Mouse (Mus musculus): ENCODE results near the gene Gm7876. TPM values are rescaled to one million over a fixed set of nuclear protein-coding genes. Genes with fewer than 3 reads are reported as not detected.

The Gm7876 gene
- not detected for polyA plus RNA-seq (2017; shearing (Covaris generic))

DNA sequence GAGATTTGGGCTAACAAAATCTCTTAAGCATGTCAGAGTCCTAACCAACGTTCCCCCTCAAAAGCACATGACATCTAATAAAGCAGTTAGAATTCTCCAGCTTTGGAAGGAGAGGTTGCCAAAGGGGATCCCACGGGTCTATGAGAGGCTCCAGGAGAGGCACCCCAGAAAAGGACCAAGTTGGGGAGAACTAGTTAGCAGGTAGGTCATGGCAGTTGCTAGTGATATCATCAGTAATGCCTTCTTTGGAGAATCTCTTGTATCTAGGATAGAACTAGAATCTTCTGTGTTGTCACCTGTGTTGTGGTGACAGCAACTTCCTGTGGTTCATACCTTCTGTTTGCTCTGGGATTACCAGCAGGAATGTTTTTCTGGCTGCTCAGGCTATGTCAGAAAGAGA lies at the start of gene Gm7876:
TSS of gene Gm7876 (plus strand) at position 301 of the 400 bp plus-strand sequence.

DNA sequence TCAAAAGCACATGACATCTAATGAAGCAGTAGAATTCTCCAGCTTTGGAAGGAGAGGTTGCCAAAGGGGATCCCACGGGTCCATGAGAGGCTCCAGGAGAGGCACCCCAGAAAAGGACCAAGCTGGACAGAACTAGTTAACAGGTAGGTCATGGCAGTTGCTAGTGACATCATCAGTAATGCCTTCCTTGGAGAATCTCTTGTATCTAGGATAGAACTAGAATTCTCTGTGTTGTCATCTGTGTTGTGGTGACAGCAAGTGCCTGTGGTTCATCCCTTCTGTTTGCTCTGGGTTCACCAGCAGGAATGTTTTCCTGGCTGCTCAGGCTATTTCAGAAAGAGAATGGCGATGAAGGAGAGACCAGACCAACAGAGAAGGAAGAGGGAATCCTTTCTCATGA lies 45.1 kb upstream of the Gm7876 start, which contains the start of gene Gm3239:
TSS of gene Gm3239 (plus strand) at position 301 of the 400 bp plus-strand sequence.

DNA sequence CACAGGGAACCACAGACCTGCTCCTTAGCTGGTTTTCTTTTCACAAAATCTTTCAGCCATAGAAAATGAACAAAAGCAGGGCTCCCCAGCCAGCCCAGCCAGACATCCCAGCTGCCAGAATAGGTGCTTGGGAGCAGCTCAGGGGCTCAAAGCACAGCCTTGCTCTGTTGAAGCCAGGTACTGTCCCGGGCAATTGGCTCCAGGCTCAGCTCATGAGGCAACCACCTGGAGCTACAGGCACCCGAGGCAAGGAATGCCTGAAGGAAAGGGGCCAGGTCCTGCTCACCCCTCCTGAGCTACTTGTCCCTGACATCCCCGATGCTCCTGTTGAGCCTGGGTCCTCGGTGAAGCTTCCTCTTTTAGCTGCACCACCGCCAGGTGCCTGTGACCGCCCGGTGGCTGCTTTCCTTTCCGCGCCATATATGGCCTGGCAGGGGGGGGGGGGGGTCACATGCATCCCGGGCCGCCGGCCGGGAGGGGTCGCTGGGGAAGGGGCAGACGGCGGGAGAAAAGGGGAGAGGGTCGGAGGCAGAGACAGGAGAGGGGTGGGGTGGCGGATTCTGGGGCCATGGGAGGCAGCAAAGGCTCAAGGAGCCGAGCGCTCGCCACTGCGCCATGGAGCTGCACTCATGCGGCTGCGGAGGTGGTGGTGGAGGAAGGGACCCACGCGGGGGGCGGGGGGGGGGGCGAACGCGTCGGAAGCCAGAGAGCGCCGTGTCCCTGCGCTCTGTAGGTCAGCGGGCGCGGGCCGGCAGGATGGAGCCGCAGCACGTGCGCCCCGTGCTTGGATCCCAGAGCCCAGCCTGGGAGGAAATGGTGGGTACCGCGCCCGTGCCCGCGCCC lies 17.2 kb downstream of the Gm7876 start, which contains the start of gene Gm3252:
TSS of gene Gm3252 (plus strand) at position 738 of the 843 bp plus-strand sequence.

Other genes starting within 250 kb of the Gm7876 start
- not detected for gene Gm3182, start 227.5 kb upstream of the Gm7876 start, polyA plus RNA-seq (2017; shearing (Covaris generic))
- gene Gm3047, start 153.8 kb upstream of the Gm7876 start, polyA plus RNA-seq (2017; shearing (Covaris generic)) = not detected
- gene Gm8159, start 76.9 kb upstream of the Gm7876 start, polyA plus RNA-seq (2017; shearing (Covaris generic)) = not detected
- 0.19 TPM for gene Gm3239, start 45.0 kb upstream of the Gm7876 start, polyA plus RNA-seq (2017; shearing (Covaris generic))
- 3.2 TPM for gene Gm3252, start 17.5 kb downstream of the Gm7876 start, polyA plus RNA-seq (2017; shearing (Covaris generic))
- not detected for gene Gm9602, start 67.1 kb downstream of the Gm7876 start, polyA plus RNA-seq (2017; shearing (Covaris generic))
- not detected for gene Gm3269, start 128.9 kb downstream of the Gm7876 start, polyA plus RNA-seq (2017; shearing (Covaris generic))
- gene Gm3264, start 146.3 kb downstream of the Gm7876 start, polyA plus RNA-seq (2017; shearing (Covaris generic)) = 1.2 TPM
- gene Gm3278, start 183.2 kb downstream of the Gm7876 start, polyA plus RNA-seq (2017; shearing (Covaris generic)) = not detected

Data from CD4-positive, CD25-positive, alpha-beta regulatory T cell, adult 9 weeks (primary cell).